Mouse (Mus musculus): ENCODE measurements around the gene Bbs9. TPM values are rescaled to one million over a fixed set of nuclear protein-coding genes. Genes with fewer than 3 reads are reported as not detected.
"Not testable (repeated sequence)": the region's sequence is repeated elsewhere in the genome, so short reads cannot be mapped to it uniquely, and the experiment has no call there.

Gene Bbs9
- polyA plus RNA-seq, 1 experiment from 2014 or later = 8.2 TPM

GRCm38 (mm10) chr9:22848800-22849199 lies 373.3 kb downstream of the Bbs9 start:
- WGBS (ENCODE audit: insufficient replicate concordance) = 88% methylated on average over 3 of the region's 3 CpGs
- no peak for ATAC-seq (replicated peaks; ENCODE audit: insufficient number of reproducible peaks, low FRiP score, low TSS enrichment)

GRCm38 (mm10) chr9:22849212-22849611 lies 373.7 kb downstream of the Bbs9 start:
- no peaks in the 10 kb centered on the region for H3K27me3 ChIP-seq (ENCODE audit: control insufficient read depth, insufficient read depth, low read length)
- no peaks in the 10 kb centered on the region for H3K9me3 ChIP-seq (replicated peaks; ENCODE audit: control insufficient read depth, low read length)
- WGBS (ENCODE audit: insufficient replicate concordance) = 73% methylated on average over 4 of the region's 4 CpGs
- no peaks in the 10 kb centered on the region for H3K4me1 ChIP-seq (ENCODE audit: control insufficient read depth, insufficient read depth, low read length)
- no peak overlapping the region for H3K4me3 ChIP-seq (ENCODE audit: low read depth, low read length)
- H3K4me2 ChIP-seq = no peak overlapping the region
- no peaks in the 10 kb centered on the region for H3K36me3 ChIP-seq (ENCODE audit: control insufficient read depth, insufficient read depth, low read length)
- no peak overlapping the region for H3K27ac ChIP-seq (ENCODE audit: low read depth, low read length)
- no peak overlapping the region for H3K9ac ChIP-seq (ENCODE audit: low read depth, low read length)
- no peak for ATAC-seq (replicated peaks; ENCODE audit: insufficient number of reproducible peaks, low FRiP score, low TSS enrichment)

More at GRCm38 (mm10) chr9:22848800-22849199, 373.3 kb downstream of the Bbs9 start:
- no peaks in the 10 kb centered on the region for H3K36me3 ChIP-seq (ENCODE audit: control insufficient read depth, insufficient read depth, low read length)
- H3K4me3 ChIP-seq (ENCODE audit: low read depth, low read length) = no peak overlapping the region
- no peak overlapping the region for H3K4me2 ChIP-seq
- no peaks in the 10 kb centered on the region for H3K27me3 ChIP-seq (ENCODE audit: control insufficient read depth, insufficient read depth, low read length)
- H3K9me3 ChIP-seq (replicated peaks; ENCODE audit: control insufficient read depth, low read length) = no peaks in the 10 kb centered on the region
- no peak overlapping the region for H3K9ac ChIP-seq (ENCODE audit: low read depth, low read length)
- no peak overlapping the region for H3K27ac ChIP-seq (ENCODE audit: low read depth, low read length)
- H3K4me1 ChIP-seq (ENCODE audit: control insufficient read depth, insufficient read depth, low read length) = no peaks in the 10 kb centered on the region

GRCm38 (mm10) chr9:22869147-22869546 lies 393.6 kb downstream of the Bbs9 start:
- not testable (repeated sequence) for H3K4me2 ChIP-seq; H3K27ac ChIP-seq (ENCODE audit: low read depth, low read length); H3K9me3 ChIP-seq (replicated peaks; ENCODE audit: control insufficient read depth, low read length); H3K9ac ChIP-seq (ENCODE audit: low read depth, low read length); ATAC-seq (replicated peaks; ENCODE audit: insufficient number of reproducible peaks, low FRiP score, low TSS enrichment); H3K4me3 ChIP-seq (ENCODE audit: low read depth, low read length); H3K4me1 ChIP-seq (ENCODE audit: control insufficient read depth, insufficient read depth, low read length); H3K36me3 ChIP-seq (ENCODE audit: control insufficient read depth, insufficient read depth, low read length); H3K27me3 ChIP-seq (ENCODE audit: control insufficient read depth, insufficient read depth, low read length)
- WGBS (ENCODE audit: insufficient replicate concordance) = 73% methylated on average over 6 of the region's 6 CpGs

- Histone ChIP-seq H3K9ac (ENCODE audit: low read depth, low read length) (no peak overlapping the region), H3K4me3 (ENCODE audit: low read depth, low read length) (no peak overlapping the region), H3K9me3 (replicated peaks; ENCODE audit: control insufficient read depth, low read length) (no peaks in the 10 kb centered on the region), H3K27ac (ENCODE audit: low read depth, low read length) (no peak overlapping the region), H3K4me1 (ENCODE audit: control insufficient read depth, insufficient read depth, low read length) (no peaks in the 10 kb centered on the region), H3K36me3 (ENCODE audit: control insufficient read depth, insufficient read depth, low read length) (no peaks in the 10 kb centered on the region), H3K4me2 (no peak overlapping the region), H3K27me3 (ENCODE audit: control insufficient read depth, insufficient read depth, low read length) (no peaks in the 10 kb centered on the region)
- 88% methylated on average over 3 of the region's 3 CpGs for WGBS (ENCODE audit: insufficient replicate concordance)
- ATAC-seq (replicated peaks; ENCODE audit: insufficient number of reproducible peaks, low FRiP score, low TSS enrichment) = no peak
Observed at GRCm38 (mm10) chr9:22870661-22871060, 395.1 kb downstream of the Bbs9 start.

GRCm38 (mm10) chr9:22875231-22875630 lies 399.7 kb downstream of the Bbs9 start:
- no peaks in the 10 kb centered on the region for H3K27me3 ChIP-seq (ENCODE audit: control insufficient read depth, insufficient read depth, low read length)
- no peak overlapping the region for H3K27ac ChIP-seq (ENCODE audit: low read depth, low read length)
- no peak overlapping the region for H3K4me2 ChIP-seq
- no peak overlapping the region for H3K4me3 ChIP-seq (ENCODE audit: low read depth, low read length)
- no peaks in the 10 kb centered on the region for H3K9me3 ChIP-seq (replicated peaks; ENCODE audit: control insufficient read depth, low read length)
- no peaks in the 10 kb centered on the region for H3K36me3 ChIP-seq (ENCODE audit: control insufficient read depth, insufficient read depth, low read length)
- WGBS (ENCODE audit: insufficient replicate concordance) = 88% methylated on average over 1 of the region's 1 CpGs
- no peaks in the 10 kb centered on the region for H3K4me1 ChIP-seq (ENCODE audit: control insufficient read depth, insufficient read depth, low read length)
- no peak overlapping the region for H3K9ac ChIP-seq (ENCODE audit: low read depth, low read length)
- no peak for ATAC-seq (replicated peaks; ENCODE audit: insufficient number of reproducible peaks, low FRiP score, low TSS enrichment)

- Histone ChIP-seq H3K4me2 (no peak overlapping the region), H3K4me1 (ENCODE audit: control insufficient read depth, insufficient read depth, low read length) (no peaks in the 10 kb centered on the region), H3K4me3 (ENCODE audit: low read depth, low read length) (no peak overlapping the region), H3K36me3 (ENCODE audit: control insufficient read depth, insufficient read depth, low read length) (no peaks in the 10 kb centered on the region), H3K9me3 (replicated peaks; ENCODE audit: control insufficient read depth, low read length) (0 out of 2 replicates have a peak, but pooled peaks cover 2% of the 10 kb centered on the region), H3K27ac (ENCODE audit: low read depth, low read length) (no peak overlapping the region), H3K27me3 (ENCODE audit: control insufficient read depth, insufficient read depth, low read length) (no peaks in the 10 kb centered on the region), H3K9ac (ENCODE audit: low read depth, low read length) (no peak overlapping the region)
- WGBS (ENCODE audit: insufficient replicate concordance) = 88% methylated on average over 3 of the region's 3 CpGs
- no peak for ATAC-seq (replicated peaks; ENCODE audit: insufficient number of reproducible peaks, low FRiP score, low TSS enrichment)
Observed at GRCm38 (mm10) chr9:22879266-22879665, 403.8 kb downstream of the Bbs9 start.

- 76% methylated on average over 4 of the region's 4 CpGs for WGBS (ENCODE audit: insufficient replicate concordance)
- Histone ChIP-seq H3K36me3 (ENCODE audit: control insufficient read depth, insufficient read depth, low read length) (no peaks in the 10 kb centered on the region), H3K27ac (ENCODE audit: low read depth, low read length) (no peak overlapping the region), H3K4me1 (ENCODE audit: control insufficient read depth, insufficient read depth, low read length) (no peaks in the 10 kb centered on the region), H3K9me3 (replicated peaks; ENCODE audit: control insufficient read depth, low read length) (0 out of 2 replicates have a peak, but pooled peaks cover 2% of the 10 kb centered on the region), H3K4me3 (ENCODE audit: low read depth, low read length) (no peak overlapping the region), H3K27me3 (ENCODE audit: control insufficient read depth, insufficient read depth, low read length) (no peaks in the 10 kb centered on the region), H3K9ac (ENCODE audit: low read depth, low read length) (no peak overlapping the region), H3K4me2 (no peak overlapping the region)
- ATAC-seq (replicated peaks; ENCODE audit: insufficient number of reproducible peaks, low FRiP score, low TSS enrichment) = no peak
Observed at GRCm38 (mm10) chr9:22886351-22886750, 410.8 kb downstream of the Bbs9 start.

GRCm38 (mm10) chr9:22905434-22905833 lies 429.9 kb downstream of the Bbs9 start:
- WGBS (ENCODE audit: insufficient replicate concordance) = 61% methylated on average over 3 of the region's 3 CpGs
- ATAC-seq (replicated peaks; ENCODE audit: insufficient number of reproducible peaks, low FRiP score, low TSS enrichment) = no peak; the same call in 1 of the 2 replicates
- Histone ChIP-seq H3K4me1 (ENCODE audit: control insufficient read depth, insufficient read depth, low read length) (0 out of 2 replicates have a peak, but pooled peaks cover 3% of the 10 kb centered on the region), H3K4me3 (ENCODE audit: low read depth, low read length) (no peak overlapping the region), H3K4me2 (no peak overlapping the region), H3K27ac (ENCODE audit: low read depth, low read length) (no peak overlapping the region), H3K9me3 (replicated peaks; ENCODE audit: control insufficient read depth, low read length) (no peaks in the 10 kb centered on the region), H3K36me3 (ENCODE audit: control insufficient read depth, insufficient read depth, low read length) (no peaks in the 10 kb centered on the region), H3K9ac (ENCODE audit: low read depth, low read length) (no peak overlapping the region), H3K27me3 (ENCODE audit: control insufficient read depth, insufficient read depth, low read length) (no peaks in the 10 kb centered on the region)

- Histone ChIP-seq H3K27ac (ENCODE audit: low read depth, low read length) (no peak overlapping the region), H3K9ac (ENCODE audit: low read depth, low read length) (no peak overlapping the region), H3K4me2 (no peak overlapping the region), H3K9me3 (replicated peaks; ENCODE audit: control insufficient read depth, low read length) (no peaks in the 10 kb centered on the region), H3K27me3 (ENCODE audit: control insufficient read depth, insufficient read depth, low read length) (no peaks in the 10 kb centered on the region), H3K36me3 (ENCODE audit: control insufficient read depth, insufficient read depth, low read length) (no peaks in the 10 kb centered on the region), H3K4me3 (ENCODE audit: low read depth, low read length) (no peak overlapping the region), H3K4me1 (ENCODE audit: control insufficient read depth, insufficient read depth, low read length) (no peaks in the 10 kb centered on the region)
- ATAC-seq (replicated peaks; ENCODE audit: insufficient number of reproducible peaks, low FRiP score, low TSS enrichment) = no peak
Observed at GRCm38 (mm10) chr9:22916808-22917207, 441.3 kb downstream of the Bbs9 start.
